In the genomic region with DNA sequence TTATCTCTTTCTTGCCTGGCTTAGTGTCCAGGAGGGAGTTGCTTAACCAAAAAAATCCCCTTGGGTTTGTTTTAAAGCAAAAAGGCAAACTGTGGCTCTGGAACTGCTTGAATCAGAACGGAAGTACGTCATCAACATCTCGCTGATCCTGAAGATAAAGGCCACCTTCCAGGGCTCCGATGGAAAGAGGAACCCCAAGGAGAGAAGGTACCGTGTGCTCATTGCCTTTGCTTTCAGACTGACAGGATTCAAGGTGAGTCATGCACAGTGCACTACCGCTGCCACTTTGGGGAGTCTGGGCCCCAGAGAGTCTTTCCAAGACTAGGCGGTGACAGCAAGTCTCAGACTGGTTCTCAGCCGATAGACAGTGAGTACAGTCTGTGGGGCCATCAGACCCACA, we compare ENCODE assay signal across 23 mouse cellular contexts. TPM values are rescaled to one million over a fixed set of nuclear protein-coding genes. Genes with fewer than 3 reads are reported as not detected.
DNase-seq lines count a peak whose midpoint lies in the region; ATAC-seq lines count a peak whose summit lies in the region.
"Had no signal": no experiment of that assay in that cellular context is flagged by ENCODE, and none has a peak within 500 bp of the region (broad histone marks: within the 10 kb centered on the region; RNA-seq: fewer than 3 reads in every experiment).

No protein-coding gene starts in this region.

- peak; percentile 43 for ATAC-seq in CD4-positive, CD25-positive, alpha-beta regulatory T cell, adult 4 months
- peak; percentile 52 for ATAC-seq in common myeloid progenitor, adult 5-6 weeks (replicated peaks; ENCODE audit: low read depth, poor library complexity, severe bottlenecking)
- ATAC-seq: forebrain, embryonic 14.5 days; forebrain, embryonic 16.5 days had no signal

- DNase-seq in CD4-positive helper T cell, adult 2 months (ENCODE audit: low read depth, low spot score), result peak; percentile 25
- peak; percentile 25 for DNase-seq in induced T-regulatory cell, adult 2 months (ENCODE audit: low read depth)
- no peak for DNase-seq in right cerebral cortex, postnatal 10 days (ENCODE audit: low spot score in 2 of 2)
- no peak for DNase-seq in MN1 (ENCODE audit: low spot score)
- no peak for DNase-seq in layer of hippocampus, postnatal 25 days (ENCODE audit: extremely low spot score in 1 of 2, low spot score in 1 of 2)
- no peak for DNase-seq in kidney, postnatal 10 days
- DNase-seq: adrenal gland, adult 2 months; adrenal gland, postnatal 10 days; adrenal gland, postnatal 25 days; B cell, adult 2 months; cerebellum, adult 11 months; cerebellum, adult 18-20 months; cerebellum, adult 8-10 months; cerebellum, adult 9-11 months; cerebellum, postnatal 14 days; embryo, embryonic 11 days had no signal

RNA-seq across cellular contexts. Expression of a gene that starts 13.1 kb away (rescaled TPM):
- not detected for polyA plus RNA-seq in CD4-positive, CD25-positive, alpha-beta regulatory T cell, adult 4 months (2017; shearing (Covaris generic))
- not detected in 2 replicates for total RNA-seq in common myeloid progenitor, adult 5-6 weeks (2017)
- total RNA-seq in layer of hippocampus, postnatal 25 days (2021), result 1 to 10 TPM; 1.8 to 3.0 TPM
- total RNA-seq: adrenal gland, adult 2 months; adrenal gland, postnatal 25 days; ES-E14 had no signal
- polyA plus RNA-seq: adrenal gland, adult 2 months; erythroblast, embryonic 14.5 days; frontal cortex, adult 2 months had no signal

RNA-seq across cellular contexts. Expression of a gene that starts 53.0 kb away (rescaled TPM):
- polyA plus RNA-seq in CD4-positive, CD25-positive, alpha-beta regulatory T cell, adult 4 months (2017; shearing (Covaris generic)), result not detected
- not detected in 2 replicates for total RNA-seq in common myeloid progenitor, adult 5-6 weeks (2017)
- 1 to 10 TPM; 1.9 to 3.1 TPM for total RNA-seq in layer of hippocampus, postnatal 25 days (2021)
- polyA plus RNA-seq: erythroblast, embryonic 14.5 days had no signal

Comparison
In these comparisons a context has a peak if more than half of its experiments do, and no peak if none do; other contexts are left out.
1. DNase-seq: peak in CD4-positive helper T cell, adult 2 months (single experiment) and induced T-regulatory cell, adult 2 months (single experiment); none in right cerebral cortex, postnatal 10 days (0 of 2), MN1 (single experiment), layer of hippocampus, postnatal 25 days (0 of 2) and kidney, postnatal 10 days (single experiment).